Mouse (Mus musculus) kidney, embryonic 14.5 days (tissue): ENCODE data around the gene Cd109. TPM values are rescaled to one million over a fixed set of nuclear protein-coding genes. Genes with fewer than 3 reads are reported as not detected.
A peak's percentile ranks its signal among the peaks of the same experiment; 100 is the strongest.

Experiments used
- ATAC-seq: fragments of 200-750 bp; cut with Nextera tagmentation; 2 replicates; pipeline ENCODE4 v1.8.0; 2017; ENCODE audit warnings: moderate number of reproducible peaks, mild to moderate bottlenecking, moderate TSS enrichment, moderate library complexity; ENCODE audit not compliant: low FRiP score, low TSS enrichment
- H3K27ac ChIP-seq: fragments of 300-500 bp; sonication (generic); 2 replicates; pipeline ENCODE4 v1.5.1; 2014; ENCODE audit warnings: low read depth, mild to moderate bottlenecking, low read length, moderate library complexity, mixed read lengths
- H3K27me3 ChIP-seq: fragments of 300-500 bp; sonication (generic); 2 replicates; pipeline ENCODE4 v1.6.1; 2014; ENCODE audit warnings: mild to moderate bottlenecking, low read length; ENCODE audit not compliant: control insufficient read depth, insufficient read depth
- H3K36me3 ChIP-seq: fragments of 300-500 bp; sonication (generic); 2 replicates; pipeline ENCODE4 v1.6.1; 2014; ENCODE audit warnings: low read length, mixed read lengths; ENCODE audit not compliant: control insufficient read depth, insufficient read depth
- H3K4me1 ChIP-seq: fragments of 300-500 bp; sonication (generic); 2 replicates; pipeline ENCODE4 v1.6.1; 2014; ENCODE audit warnings: low read length, mixed read lengths; ENCODE audit not compliant: control insufficient read depth, insufficient read depth
- H3K4me2 ChIP-seq: fragments of 300-500 bp; sonication (generic); replicated peaks from 2 replicates; pipeline ENCODE4 v1.6.1; 2014; ENCODE audit warnings: low read depth, mild to moderate bottlenecking, low read length
- H3K4me3 ChIP-seq: fragments of 300-500 bp; sonication (generic); 2 replicates; pipeline ENCODE4 v1.5.1; 2014; ENCODE audit warnings: mild to moderate bottlenecking, low read length
- H3K9ac ChIP-seq: fragments of 300-500 bp; sonication (generic); 2 replicates; pipeline ENCODE4 v1.6.1; 2014; ENCODE audit warnings: low read depth, mild to moderate bottlenecking, low read length, moderate library complexity
- H3K9me3 ChIP-seq: fragments of 300-500 bp; sonication (generic); 2 replicates; pipeline ENCODE4 v1.6.1; 2016; ENCODE audit warnings: low read length; ENCODE audit not compliant: control insufficient read depth
- WGBS: fragments of 180-500 bp; shearing (Covaris S2); extraction: QIAGEN DNeasy Blood & Tissue Kit; methylation state at CpG from one replicate; pipeline ENCODE4 v1.1.7; 2014; 5-methylcytosine and 5-hydroxymethylcytosine counted together
- polyA plus RNA-seq: library from polyadenylated mRNA; unstranded; fragments of >200 nt; fragmentation: Nextera tagmentation; extraction: Ambion mirVana; gene quantifications from 2 replicates; pipeline ENCODE4 v1.2.1, GENCODE M21; 2014

The Cd109 gene
- polyA plus RNA-seq, 1 experiment from 2014 or later = 7.9 TPM

DNA sequence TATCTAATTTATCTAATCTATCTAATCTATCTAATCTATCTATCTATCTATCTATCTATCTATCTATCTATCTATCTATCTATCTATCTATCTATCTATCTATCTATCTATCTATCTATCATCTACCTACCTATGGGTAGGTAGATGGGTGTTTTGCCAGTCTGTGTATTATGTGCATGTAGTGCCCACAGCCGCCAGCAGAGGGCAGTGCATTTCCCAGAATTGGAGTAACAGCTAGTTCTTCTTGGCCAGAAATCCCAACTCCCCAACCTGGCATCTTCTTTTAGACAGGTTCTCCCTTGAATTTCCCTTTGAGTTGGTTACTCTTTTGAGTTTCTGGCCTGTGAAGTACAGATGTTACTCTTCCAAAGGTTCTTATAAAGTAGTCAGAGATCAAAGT, 85.3 kb downstream of the Cd109 start:
- no peaks in the 10 kb centered on the region for H3K36me3 ChIP-seq
- WGBS = 0% methylated on average over 1 of the region's 1 CpGs
- H3K4me2 ChIP-seq = no peak overlapping the region
- H3K4me1 ChIP-seq = no peaks in the 10 kb centered on the region
- H3K9ac ChIP-seq = no peak overlapping the region
- no peaks in the 10 kb centered on the region for H3K9me3 ChIP-seq
- H3K27me3 ChIP-seq = no peaks in the 10 kb centered on the region
- ATAC-seq = no peak
- H3K27ac ChIP-seq = no peak overlapping the region
- no peak overlapping the region for H3K4me3 ChIP-seq

DNA sequence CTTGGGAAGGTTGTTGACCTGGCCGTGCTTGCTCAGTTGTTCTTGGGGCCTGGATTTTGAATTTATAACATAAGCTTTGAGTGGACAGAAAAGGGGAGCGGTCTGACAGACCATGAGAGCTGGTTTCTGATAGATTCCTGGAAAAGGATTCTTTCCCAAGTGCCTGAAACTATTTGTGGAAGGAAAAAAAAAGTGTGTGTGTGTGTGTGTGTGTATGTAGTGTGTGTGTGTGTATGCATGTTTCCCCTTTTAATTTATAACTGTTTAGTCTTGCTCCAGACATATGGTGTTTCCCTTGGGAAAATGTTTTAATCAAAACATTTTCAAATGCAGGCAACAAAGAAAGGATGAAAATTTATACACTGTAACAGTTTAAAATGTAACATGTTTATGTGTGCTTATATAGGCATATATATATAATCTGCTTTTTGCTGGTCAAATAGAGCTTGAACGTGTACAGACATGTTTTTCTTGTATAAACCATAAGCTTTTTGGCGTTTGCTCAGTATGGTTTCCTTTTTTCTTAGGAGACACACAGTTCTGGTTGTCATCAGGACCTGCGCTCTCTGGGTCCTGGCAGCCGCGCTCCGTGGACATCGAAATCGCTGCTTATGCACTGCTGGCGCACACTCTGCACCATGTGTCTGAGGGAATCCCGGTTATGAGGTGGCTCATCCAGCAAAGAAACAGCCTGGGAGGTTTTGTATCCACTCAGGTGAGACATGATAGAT, 87.3 kb downstream of the Cd109 start:
- H3K27me3 ChIP-seq = no peaks in the 10 kb centered on the region
- H3K4me1 ChIP-seq = no peaks in the 10 kb centered on the region
- no peak overlapping the region for H3K4me2 ChIP-seq
- H3K9me3 ChIP-seq = no peaks in the 10 kb centered on the region; the same call in 1 of the 2 replicates
- ATAC-seq = no peak
- no peak overlapping the region for H3K9ac ChIP-seq
- no peak overlapping the region for H3K4me3 ChIP-seq
- H3K27ac ChIP-seq = no peak overlapping the region
- no peaks in the 10 kb centered on the region for H3K36me3 ChIP-seq
- WGBS = 85% methylated on average over 12 of the region's 12 CpGs

DNA sequence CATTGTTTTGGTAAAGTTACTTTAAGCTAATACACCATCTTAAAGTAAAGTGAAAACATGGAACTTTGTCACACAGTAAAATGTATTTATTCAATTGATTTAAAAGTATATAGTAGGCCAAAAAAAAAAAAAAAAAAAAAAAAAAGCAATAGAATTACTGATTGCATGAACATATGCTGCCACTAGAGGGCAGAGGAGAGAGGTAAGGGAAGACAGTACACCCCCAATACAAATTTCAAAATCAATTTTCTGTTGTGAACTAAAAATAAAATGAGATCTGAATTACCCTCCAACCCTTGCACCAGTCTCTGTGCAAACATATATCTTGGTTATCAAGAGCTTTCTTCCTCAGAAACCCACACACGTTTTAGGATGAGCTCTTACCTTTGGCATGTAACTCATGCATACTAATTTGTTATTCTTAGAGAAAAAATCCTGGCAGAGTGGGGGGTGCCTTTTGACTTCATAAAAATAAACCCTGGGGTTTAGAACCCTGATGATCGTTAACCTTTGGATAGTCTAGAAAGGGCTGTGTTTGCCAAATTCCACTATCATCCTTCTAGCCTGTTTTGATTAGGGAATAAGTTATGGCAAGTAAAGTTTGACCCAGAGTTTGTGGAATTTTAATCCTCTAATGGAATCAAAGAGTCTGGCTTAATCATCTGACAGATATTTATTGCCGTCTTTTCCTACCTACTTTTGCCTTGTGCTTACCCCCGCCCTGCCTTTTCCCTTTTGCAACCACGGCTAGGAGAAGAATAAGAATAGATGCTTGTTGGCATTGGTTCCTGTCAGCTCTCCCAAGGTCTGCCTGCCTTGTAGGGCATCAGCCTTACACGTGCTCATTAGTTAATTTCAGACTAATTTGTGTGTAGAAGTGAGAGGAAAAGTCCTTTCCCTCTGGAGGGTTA, 105.8 kb downstream of the Cd109 start:
- H3K4me3 ChIP-seq = no peak overlapping the region
- H3K36me3 ChIP-seq = no peaks in the 10 kb centered on the region
- WGBS = 57% methylated on average over 6 of the region's 6 CpGs
- no peak overlapping the region for H3K4me2 ChIP-seq
- H3K9ac ChIP-seq = no peak overlapping the region
- H3K27me3 ChIP-seq = no peaks in the 10 kb centered on the region
- peak; percentile 71 for ATAC-seq
- no peaks in the 10 kb centered on the region for H3K4me1 ChIP-seq
- no peak overlapping the region for H3K27ac ChIP-seq
- H3K9me3 ChIP-seq = no peaks in the 10 kb centered on the region

DNA sequence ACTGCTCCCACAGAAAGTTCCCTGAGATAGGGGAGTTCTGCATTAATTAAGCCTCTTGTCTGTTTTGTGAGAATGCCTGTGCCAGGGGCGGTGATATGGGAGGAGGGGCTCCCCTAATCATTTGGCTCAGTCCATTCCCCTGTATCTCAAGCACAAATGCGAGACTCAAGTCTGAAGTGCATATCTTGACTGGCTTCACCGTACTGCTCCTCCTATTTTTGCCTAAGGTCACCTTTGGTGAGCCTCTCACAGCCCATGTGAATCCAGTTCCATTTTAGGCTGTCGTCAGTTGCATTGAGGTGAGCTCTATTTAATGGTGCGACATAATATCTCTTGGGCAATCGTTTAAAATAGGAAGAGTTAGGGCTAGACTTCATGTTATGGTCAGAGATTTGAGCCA, 116.6 kb downstream of the Cd109 start:
- no peaks in the 10 kb centered on the region for H3K4me1 ChIP-seq
- H3K27ac ChIP-seq = no peak overlapping the region
- H3K4me2 ChIP-seq = no peak overlapping the region
- H3K9ac ChIP-seq = no peak overlapping the region
- H3K9me3 ChIP-seq = no peaks in the 10 kb centered on the region
- no peaks in the 10 kb centered on the region for H3K36me3 ChIP-seq
- H3K4me3 ChIP-seq = no peak overlapping the region
- 75% methylated on average over 6 of the region's 6 CpGs for WGBS
- no peak for ATAC-seq
- no peaks in the 10 kb centered on the region for H3K27me3 ChIP-seq

DNA sequence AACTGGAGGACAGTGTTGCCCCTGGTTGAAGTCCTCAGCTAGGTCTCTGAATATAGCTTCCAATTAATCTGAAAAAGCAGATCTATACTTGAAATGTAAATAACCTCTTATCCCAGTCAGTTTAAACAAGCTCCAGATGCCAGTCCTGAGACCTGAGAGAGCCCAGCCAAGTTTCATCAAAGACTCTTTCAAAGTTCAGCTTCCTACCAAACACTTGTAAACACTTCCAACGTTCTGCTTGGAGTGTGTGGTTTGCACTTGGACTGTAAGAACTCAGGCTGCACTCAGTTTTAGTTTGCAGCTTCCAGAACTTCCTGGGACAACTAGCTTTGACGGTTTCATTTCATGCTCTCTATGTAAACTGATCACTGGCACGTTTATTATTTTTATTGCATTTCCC, 120.2 kb downstream of the Cd109 start:
- H3K4me2 ChIP-seq = no peak overlapping the region
- no peaks in the 10 kb centered on the region for H3K36me3 ChIP-seq
- no peak overlapping the region for H3K9ac ChIP-seq
- no peaks in the 10 kb centered on the region for H3K9me3 ChIP-seq
- no peaks in the 10 kb centered on the region for H3K4me1 ChIP-seq
- H3K4me3 ChIP-seq = no peak overlapping the region
- H3K27ac ChIP-seq = no peak overlapping the region
- H3K27me3 ChIP-seq = no peaks in the 10 kb centered on the region
- 65% methylated on average over 3 of the region's 3 CpGs for WGBS
- no peak for ATAC-seq

DNA sequence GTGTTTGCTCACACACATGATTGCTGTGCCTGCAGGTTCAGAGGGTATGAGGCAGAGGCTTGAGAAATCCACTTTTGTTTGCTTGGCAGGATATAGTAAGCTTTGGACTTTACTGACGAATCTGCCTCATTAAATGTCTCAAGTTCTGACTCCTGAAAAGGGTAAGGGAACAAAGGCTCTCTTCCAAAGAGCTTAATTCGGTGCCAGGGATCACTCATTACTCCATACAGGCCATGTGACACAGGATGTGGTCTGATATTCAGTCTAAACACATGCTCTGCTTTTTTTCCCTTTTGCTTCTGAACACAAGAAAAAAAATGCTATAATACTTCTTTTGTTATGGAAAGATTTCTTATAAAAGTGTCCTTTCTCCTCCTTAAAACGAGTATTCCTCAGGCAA, 126.7 kb downstream of the Cd109 start:
- Histone ChIP-seq H3K4me2 (no peak overlapping the region), H3K4me1 (no peaks in the 10 kb centered on the region), H3K4me3 (no peak overlapping the region), H3K27ac (no peak overlapping the region), H3K36me3 (no peaks in the 10 kb centered on the region), H3K9me3 (no peaks in the 10 kb centered on the region), H3K9ac (no peak overlapping the region), H3K27me3 (no peaks in the 10 kb centered on the region)
- ATAC-seq = no peak
- WGBS = 72% methylated on average over 3 of the region's 3 CpGs

DNA sequence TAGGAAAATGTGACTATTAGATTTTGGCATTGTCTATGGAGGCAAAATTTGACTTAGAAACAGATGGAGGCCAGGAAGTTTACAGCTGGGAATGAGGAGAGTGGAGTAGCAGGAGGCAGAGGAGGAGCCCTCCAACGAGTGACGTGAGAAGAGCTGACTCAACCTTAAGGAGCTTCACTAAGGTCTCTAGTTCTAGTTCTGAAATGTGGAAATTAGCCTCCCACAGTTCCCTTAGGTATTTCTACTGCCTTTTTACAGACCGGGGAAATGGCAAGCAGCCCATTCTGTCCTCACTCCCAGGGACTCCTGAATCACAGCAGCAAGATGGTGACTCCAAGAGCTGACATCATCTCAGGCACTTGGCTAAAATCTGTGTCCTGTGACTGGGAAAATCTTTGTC, 134.9 kb downstream of the Cd109 start:
- WGBS = 57% methylated on average over 3 of the region's 3 CpGs
- ATAC-seq = no peak
- Histone ChIP-seq H3K9ac (no peak overlapping the region), H3K9me3 (no peaks in the 10 kb centered on the region), H3K4me2 (no peak overlapping the region), H3K36me3 (no peaks in the 10 kb centered on the region), H3K27ac (no peak overlapping the region), H3K27me3 (no peaks in the 10 kb centered on the region), H3K4me1 (no peaks in the 10 kb centered on the region), H3K4me3 (no peak overlapping the region)
